Mouse (Mus musculus): Measurements from ENCODE around the gene Prkce. TPM values are rescaled to one million over a fixed set of nuclear protein-coding genes. Genes with fewer than 3 reads are reported as not detected.
A peak's percentile ranks its signal among the peaks of the same experiment; 100 is the strongest.

Gene Prkce
- polyA plus RNA-seq, 1 experiment from 2014 or later = 5.2 TPM

DNA sequence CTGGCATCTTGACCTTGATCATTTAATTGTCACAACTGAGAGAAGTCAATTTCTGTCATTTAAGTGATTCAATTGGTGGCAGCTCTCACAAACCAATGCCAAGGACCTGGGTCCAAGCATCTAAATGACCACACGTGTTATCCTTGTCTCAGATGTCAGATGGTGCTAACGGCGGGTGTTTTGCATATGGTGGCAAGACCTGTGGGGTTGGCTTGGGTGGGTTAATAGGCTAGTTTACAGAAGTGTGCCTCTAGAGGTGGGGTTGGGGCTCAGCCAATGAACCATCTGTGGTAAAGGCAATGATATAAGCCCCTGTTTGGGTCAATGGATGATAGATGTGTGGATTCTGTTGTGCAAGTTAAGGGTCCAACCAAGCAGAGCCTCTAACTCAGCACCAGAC is 403.7 kb downstream of the Prkce start:
- ATAC-seq = no peak
- H3K9ac ChIP-seq (ENCODE audit: low read depth, low read length) = no peak overlapping the region
- no peaks in the 10 kb centered on the region for H3K9me3 ChIP-seq (ENCODE audit: control insufficient read depth)
- no peak overlapping the region for H3K4me3 ChIP-seq (ENCODE audit: low read depth, low read length)
- TF ChIP-seq CTCF (IDR thresholded peaks at IDR 0.05; ENCODE audit: low read depth) = no peak
- no peak overlapping the region for H3K4me2 ChIP-seq (replicated peaks; ENCODE audit: low read depth)
- H3K36me3 ChIP-seq (ENCODE audit: control insufficient read depth, insufficient read depth) = no peaks in the 10 kb centered on the region
- 94% methylated on average over 3 of the region's 3 CpGs for WGBS
- no peaks in the 10 kb centered on the region for H3K27me3 ChIP-seq (replicated peaks; ENCODE audit: control insufficient read depth, insufficient read depth, low read length)
- peaks cover 9% of the 10 kb centered on the region; the same call in 1 of the 2 replicates for H3K4me1 ChIP-seq (replicated peaks; ENCODE audit: control insufficient read depth, insufficient read depth, low read length)
- H3K27ac ChIP-seq (ENCODE audit: low read depth, low read length) = no peak overlapping the region

DNA sequence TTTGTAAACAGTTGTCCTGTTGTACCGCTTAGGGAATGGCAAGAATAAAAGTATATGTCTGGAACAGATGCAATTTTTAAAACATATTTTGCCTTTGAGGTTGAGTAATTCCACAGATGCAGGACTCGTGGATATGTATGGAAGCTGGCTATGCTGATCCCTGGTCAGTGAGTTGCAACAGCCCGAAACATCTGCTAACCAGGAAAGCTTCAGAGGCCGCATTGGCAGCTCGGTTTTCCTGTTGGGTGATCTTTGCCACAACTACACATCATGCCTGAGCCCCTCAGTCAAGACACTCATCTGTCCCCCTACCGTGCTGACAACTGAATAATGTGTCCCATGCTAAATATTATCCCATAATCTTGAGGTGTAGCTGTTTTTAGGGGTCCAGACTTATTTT is 404.6 kb downstream of the Prkce start:
- TF ChIP-seq CTCF (IDR thresholded peaks at IDR 0.05; ENCODE audit: low read depth) = no peak
- Histone ChIP-seq H3K27ac (ENCODE audit: low read depth, low read length) (no peak overlapping the region), H3K4me3 (ENCODE audit: low read depth, low read length) (no peak overlapping the region), H3K9me3 (ENCODE audit: control insufficient read depth) (no peaks in the 10 kb centered on the region), H3K9ac (ENCODE audit: low read depth, low read length) (no peak overlapping the region), H3K4me2 (replicated peaks; ENCODE audit: low read depth) (no peak overlapping the region), H3K4me1 (replicated peaks; ENCODE audit: control insufficient read depth, insufficient read depth, low read length) (peaks cover 9% of the 10 kb centered on the region; the same call in 1 of the 2 replicates), H3K36me3 (ENCODE audit: control insufficient read depth, insufficient read depth) (no peaks in the 10 kb centered on the region), H3K27me3 (replicated peaks; ENCODE audit: control insufficient read depth, insufficient read depth, low read length) (no peaks in the 10 kb centered on the region)
- ATAC-seq = no peak
- WGBS = 66% methylated on average over 6 of the region's 6 CpGs

DNA sequence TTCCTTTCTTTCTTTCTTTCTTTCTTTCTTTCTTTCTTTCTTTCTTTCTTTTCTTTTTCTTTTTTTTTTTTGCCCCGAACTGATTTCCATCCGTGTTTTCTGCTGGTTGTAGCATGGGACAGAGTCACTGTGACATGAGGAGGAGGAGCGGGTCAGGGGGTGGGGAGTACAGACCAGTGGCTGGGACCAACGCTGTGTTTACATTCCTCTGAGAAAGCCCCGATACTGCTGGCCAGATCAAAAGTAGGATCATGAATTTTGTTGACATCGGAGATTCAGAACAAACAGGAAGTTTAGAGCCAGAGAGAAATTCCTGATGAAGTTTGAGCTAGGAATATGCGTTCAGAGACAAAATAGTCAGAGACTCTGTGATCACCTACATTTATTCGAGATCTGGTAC is 405.0 kb downstream of the Prkce start:
- no peak for ATAC-seq
- Histone ChIP-seq H3K9me3 (ENCODE audit: control insufficient read depth) (no peaks in the 10 kb centered on the region), H3K4me1 (replicated peaks; ENCODE audit: control insufficient read depth, insufficient read depth, low read length) (peaks cover 9% of the 10 kb centered on the region; the same call in 1 of the 2 replicates), H3K27ac (ENCODE audit: low read depth, low read length) (no peak overlapping the region), H3K27me3 (replicated peaks; ENCODE audit: control insufficient read depth, insufficient read depth, low read length) (no peaks in the 10 kb centered on the region), H3K9ac (ENCODE audit: low read depth, low read length) (no peak overlapping the region), H3K4me3 (ENCODE audit: low read depth, low read length) (no peak overlapping the region), H3K36me3 (ENCODE audit: control insufficient read depth, insufficient read depth) (no peaks in the 10 kb centered on the region), H3K4me2 (replicated peaks; ENCODE audit: low read depth) (no peak overlapping the region)
- no peak for TF ChIP-seq CTCF (IDR thresholded peaks at IDR 0.05; ENCODE audit: low read depth)
- WGBS = 39% methylated on average over 8 of the region's 8 CpGs

DNA sequence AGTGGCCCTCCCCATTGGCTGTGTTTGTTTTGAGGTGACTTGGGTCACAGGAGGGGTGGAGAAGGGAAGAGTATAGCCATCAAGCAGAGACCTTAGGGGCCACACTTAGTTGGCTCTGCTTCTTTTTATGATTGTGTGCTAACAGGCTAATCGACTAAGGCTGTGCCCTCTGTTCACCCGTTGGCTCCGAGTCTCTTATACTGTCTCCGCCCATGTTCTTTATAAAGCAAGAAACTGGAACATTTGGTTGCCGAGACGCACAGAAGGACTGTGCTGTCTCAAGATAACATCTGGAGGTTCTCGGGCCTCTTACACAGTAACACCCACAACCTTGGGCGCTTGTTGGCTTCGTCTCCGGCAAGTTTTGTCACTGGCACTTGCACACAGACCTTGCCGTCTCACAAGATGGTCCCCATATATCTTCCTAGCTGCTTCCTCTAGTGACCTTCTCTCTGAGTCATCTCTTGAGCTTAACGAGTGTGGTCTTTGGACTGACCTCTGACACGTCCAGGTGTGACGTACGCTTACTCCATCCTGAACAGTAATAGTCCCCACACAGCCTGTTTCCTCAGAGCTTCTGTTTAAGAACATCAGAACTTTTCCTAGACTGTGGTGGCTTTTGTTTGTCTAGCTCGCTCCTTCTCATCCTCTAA is 406.1 kb downstream of the Prkce start:
- Histone ChIP-seq H3K9me3 (ENCODE audit: control insufficient read depth) (no peaks in the 10 kb centered on the region), H3K27ac (ENCODE audit: low read depth, low read length) (no peak overlapping the region), H3K4me1 (replicated peaks; ENCODE audit: control insufficient read depth, insufficient read depth, low read length) (peaks cover 9% of the 10 kb centered on the region; the same call in 1 of the 2 replicates), H3K4me2 (replicated peaks; ENCODE audit: low read depth) (no peak overlapping the region), H3K9ac (ENCODE audit: low read depth, low read length) (no peak overlapping the region), H3K27me3 (replicated peaks; ENCODE audit: control insufficient read depth, insufficient read depth, low read length) (no peaks in the 10 kb centered on the region), H3K4me3 (ENCODE audit: low read depth, low read length) (no peak overlapping the region), H3K36me3 (ENCODE audit: control insufficient read depth, insufficient read depth) (no peaks in the 10 kb centered on the region)
- no peak for TF ChIP-seq CTCF (IDR thresholded peaks at IDR 0.05; ENCODE audit: low read depth)
- peak; percentile 54; the same call in 1 of the 2 replicates for ATAC-seq
- WGBS = 57% methylated on average over 16 of the region's 16 CpGs

DNA sequence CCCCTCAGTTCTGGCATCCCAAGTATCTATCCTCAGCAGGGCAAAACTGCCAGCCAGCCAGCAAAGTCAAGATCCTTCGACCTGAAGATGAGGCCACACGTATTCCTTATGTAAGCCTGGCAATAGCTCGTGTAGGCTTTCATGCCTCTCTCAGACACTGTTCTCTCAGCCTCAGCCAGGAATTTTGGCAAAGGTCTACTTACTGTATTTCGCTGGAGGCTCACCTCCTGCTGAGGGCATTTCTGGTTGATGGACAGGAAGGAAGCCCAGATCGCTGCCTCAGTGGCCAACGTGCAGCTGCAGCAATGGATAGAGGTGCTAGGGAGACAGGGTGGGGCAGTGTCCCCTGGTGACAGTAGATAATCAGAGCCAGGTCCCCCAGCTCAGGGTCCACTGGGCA is 413.1 kb downstream of the Prkce start:
- no peaks in the 10 kb centered on the region for H3K9me3 ChIP-seq (ENCODE audit: control insufficient read depth)
- 76% methylated on average over 6 of the region's 6 CpGs for WGBS
- no peak overlapping the region for H3K27ac ChIP-seq (ENCODE audit: low read depth, low read length)
- no peak overlapping the region for H3K4me2 ChIP-seq (replicated peaks; ENCODE audit: low read depth)
- no peak for TF ChIP-seq CTCF (IDR thresholded peaks at IDR 0.05; ENCODE audit: low read depth)
- no peaks in the 10 kb centered on the region for H3K27me3 ChIP-seq (replicated peaks; ENCODE audit: control insufficient read depth, insufficient read depth, low read length)
- H3K9ac ChIP-seq (ENCODE audit: low read depth, low read length) = no peak overlapping the region
- ATAC-seq = no peak
- H3K36me3 ChIP-seq (ENCODE audit: control insufficient read depth, insufficient read depth) = no peaks in the 10 kb centered on the region
- H3K4me3 ChIP-seq (ENCODE audit: low read depth, low read length) = no peak overlapping the region
- no peaks in the 10 kb centered on the region for H3K4me1 ChIP-seq (replicated peaks; ENCODE audit: control insufficient read depth, insufficient read depth, low read length)

DNA sequence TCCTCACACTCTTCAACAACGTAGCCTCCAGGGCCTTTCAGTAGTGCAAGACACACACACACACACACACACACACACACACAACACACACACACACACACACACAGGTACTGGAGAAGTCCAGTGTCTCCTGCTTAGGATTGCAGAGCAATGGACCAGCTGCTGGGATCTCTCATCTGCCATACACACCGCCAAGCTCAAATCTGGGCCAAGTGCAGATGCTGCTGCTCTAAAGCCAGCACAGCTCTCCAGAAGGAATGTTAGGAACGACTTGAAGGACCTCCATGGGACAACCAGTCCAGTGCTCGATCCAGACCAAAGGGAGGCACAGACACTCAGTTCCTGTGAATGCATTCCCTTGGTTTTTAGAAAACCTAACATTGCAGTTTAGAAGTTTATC is 414.8 kb downstream of the Prkce start:
- Histone ChIP-seq H3K27ac (ENCODE audit: low read depth, low read length) (no peak overlapping the region; the same call in 1 of the 2 replicates), H3K4me3 (ENCODE audit: low read depth, low read length) (no peak overlapping the region), H3K36me3 (ENCODE audit: control insufficient read depth, insufficient read depth) (no peaks in the 10 kb centered on the region), H3K4me2 (replicated peaks; ENCODE audit: low read depth) (no peak overlapping the region), H3K4me1 (replicated peaks; ENCODE audit: control insufficient read depth, insufficient read depth, low read length) (no peaks in the 10 kb centered on the region), H3K27me3 (replicated peaks; ENCODE audit: control insufficient read depth, insufficient read depth, low read length) (no peaks in the 10 kb centered on the region), H3K9me3 (ENCODE audit: control insufficient read depth) (no peaks in the 10 kb centered on the region), H3K9ac (ENCODE audit: low read depth, low read length) (no peak overlapping the region)
- ATAC-seq = no peak
- TF ChIP-seq CTCF (IDR thresholded peaks at IDR 0.05; ENCODE audit: low read depth) = no peak
- WGBS = 58% methylated on average over 4 of the region's 4 CpGs
